In the genomic region with DNA sequence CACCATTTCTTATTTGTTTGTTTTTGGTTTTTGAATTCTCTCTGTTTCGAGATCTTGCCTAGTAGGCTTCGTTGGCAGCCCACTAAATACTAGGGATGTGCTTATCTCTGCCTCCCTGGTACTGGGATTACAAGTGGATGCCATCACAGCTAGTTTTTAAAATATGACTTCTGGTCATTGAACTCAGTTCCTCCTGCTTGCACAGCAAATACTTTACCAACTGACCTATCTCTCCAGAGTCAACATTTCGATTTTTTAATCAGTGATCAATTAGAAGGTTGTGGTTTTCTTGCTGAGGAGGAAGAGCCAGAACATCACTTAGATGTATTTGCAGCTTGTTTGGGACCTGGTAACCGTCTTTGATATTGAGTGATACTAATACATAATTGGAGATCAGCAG, we compare ENCODE assay signal across 28 mouse cellular contexts.
"Had no signal": no experiment of that assay in that cellular context is flagged by ENCODE, and none has a peak within 500 bp of the region (broad histone marks: within the 10 kb centered on the region; RNA-seq: fewer than 3 reads in every experiment).

No protein-coding gene starts in this region.

- H3K36me3 ChIP-seq: embryonic facial prominence, embryonic 10.5 days; embryonic facial prominence, embryonic 12.5 days; embryonic facial prominence, embryonic 13.5 days; embryonic facial prominence, embryonic 15.5 days; forebrain, embryonic 10.5 days; forebrain, embryonic 12.5 days; forebrain, embryonic 15.5 days had no signal

- ATAC-seq: forebrain, embryonic 13.5 days; forebrain, embryonic 14.5 days; forebrain, embryonic 15.5 days; forebrain, embryonic 16.5 days; forebrain, postnatal 0 days had no signal

- H3K4me1 ChIP-seq: embryonic facial prominence, embryonic 10.5 days; embryonic facial prominence, embryonic 12.5 days; embryonic facial prominence, embryonic 13.5 days; embryonic facial prominence, embryonic 15.5 days; forebrain, embryonic 10.5 days; forebrain, embryonic 12.5 days; forebrain, embryonic 13.5 days; forebrain, embryonic 15.5 days had no signal

- H3K27ac ChIP-seq: embryonic facial prominence, embryonic 10.5 days; embryonic facial prominence, embryonic 12.5 days; embryonic facial prominence, embryonic 13.5 days; embryonic facial prominence, embryonic 15.5 days; forebrain, embryonic 10.5 days; forebrain, embryonic 12.5 days; forebrain, embryonic 13.5 days; forebrain, embryonic 15.5 days; gastrocnemius, adult 2 months; heart, adult 2 months had no signal

- DNase-seq: cerebellum, adult 8-10 months; cerebellum, adult 9-10 months; cerebellum, adult 9-11 months; cerebellum, postnatal 10 days; cerebellum, postnatal 14 days; cerebellum, postnatal 25 days; cerebellum, postnatal 36 days; embryo, embryonic 11 days; forebrain, postnatal 0 days; gastrocnemius, adult 2 months; gastrocnemius, postnatal 10 days; gastrocnemius, postnatal 14 days; gastrocnemius, postnatal 25 days; gastrocnemius, postnatal 36 days; heart, adult 11 months; heart, adult 18-20 months; heart, adult 2 months had no signal

- H3K4me2 ChIP-seq: embryonic facial prominence, embryonic 12.5 days; embryonic facial prominence, embryonic 13.5 days; embryonic facial prominence, embryonic 15.5 days; forebrain, embryonic 12.5 days; forebrain, embryonic 13.5 days; forebrain, embryonic 15.5 days had no signal

- H3K9me3 ChIP-seq: embryonic facial prominence, embryonic 10.5 days; embryonic facial prominence, embryonic 12.5 days; embryonic facial prominence, embryonic 13.5 days; embryonic facial prominence, embryonic 15.5 days; forebrain, embryonic 10.5 days; forebrain, embryonic 12.5 days; forebrain, embryonic 13.5 days; forebrain, embryonic 15.5 days had no signal

- H3K9ac ChIP-seq: embryonic facial prominence, embryonic 12.5 days; embryonic facial prominence, embryonic 13.5 days; embryonic facial prominence, embryonic 15.5 days; forebrain, embryonic 12.5 days; forebrain, embryonic 13.5 days; forebrain, embryonic 15.5 days; forebrain, postnatal 0 days had no signal

- H3K4me3 ChIP-seq: embryonic facial prominence, embryonic 10.5 days; embryonic facial prominence, embryonic 12.5 days; embryonic facial prominence, embryonic 13.5 days; embryonic facial prominence, embryonic 15.5 days; erythroblast, embryonic 14.5 days; forebrain, embryonic 10.5 days; forebrain, embryonic 12.5 days; forebrain, embryonic 13.5 days; forebrain, embryonic 15.5 days; gastrocnemius, adult 2 months; heart, adult 2 months had no signal

- H3K27me3 ChIP-seq: embryonic facial prominence, embryonic 12.5 days; embryonic facial prominence, embryonic 13.5 days; embryonic facial prominence, embryonic 15.5 days; forebrain, embryonic 12.5 days; forebrain, embryonic 13.5 days; forebrain, embryonic 15.5 days had no signal
